Mouse (Mus musculus): ENCODE results near the gene Txndc8.

DNA sequence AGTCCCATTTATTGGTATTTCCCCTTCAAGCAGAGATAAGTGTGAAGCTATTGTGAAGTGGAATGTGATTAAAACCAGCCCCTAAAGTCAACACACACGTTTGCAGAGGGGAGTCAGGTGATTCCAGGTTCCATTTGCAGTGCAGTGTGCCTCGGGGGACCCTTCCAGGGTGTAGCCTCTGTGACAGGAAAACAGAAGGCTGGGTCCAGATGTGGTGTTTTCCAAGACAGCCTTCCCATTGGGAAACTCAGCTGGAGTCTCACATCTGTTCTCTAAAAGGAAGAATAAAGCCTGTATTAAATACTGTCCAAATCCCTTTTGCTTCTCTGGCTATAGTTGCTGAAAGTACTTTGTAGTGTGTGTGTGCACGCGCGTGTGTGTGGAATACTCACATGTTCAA is 45.5 kb upstream of the Txndc8 start:
- TF ChIP-seq CTCF (IDR thresholded peaks at IDR 0.05; ENCODE audit: borderline replicate concordance, extremely low read depth, insufficient read depth, insufficient read length) (no peak), POLR2A (IDR thresholded peaks at IDR 0.05; ENCODE audit: borderline replicate concordance, extremely low read depth, insufficient read depth, insufficient read length, poor library complexity, severe bottlenecking) (no peak)
